Mouse (Mus musculus) kidney, postnatal 14 days (tissue): ENCODE results near the gene Rgs8.

Experiments
- DNase-seq: peaks from one replicate; pipeline ENCODE4 v3.0.0; 2022; ENCODE audit warnings: mixed read lengths

The Rgs8 gene

GRCm38 (mm10) chr1:153675591-153675990 is 22.8 kb downstream of the Rgs8 start:
- no peak for DNase-seq

DNA sequence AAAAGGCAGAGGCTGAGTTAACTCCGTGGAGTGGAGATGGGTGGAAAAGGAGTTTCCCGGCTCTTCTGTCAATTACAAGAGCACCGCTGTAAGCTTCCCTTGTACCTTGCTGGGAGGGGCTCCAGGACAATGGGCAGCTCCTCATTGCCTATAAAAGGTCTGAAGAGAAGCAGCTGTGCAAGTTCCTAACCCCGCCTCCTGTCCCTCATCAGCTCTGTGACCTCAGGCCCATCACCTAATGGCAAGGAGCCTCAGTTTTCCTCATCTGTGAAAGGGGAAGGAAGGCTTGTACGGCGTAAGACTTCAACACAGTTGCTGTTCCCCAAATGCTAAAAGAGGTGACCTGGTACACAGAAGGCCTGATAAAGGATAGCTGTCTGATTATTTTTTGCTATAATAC is 24.8 kb downstream of the Rgs8 start:
- DNase-seq: no peak

- peak; percentile 83 for DNase-seq
Measured at GRCm38 (mm10) chr1:153679147-153679546, 26.3 kb downstream of the Rgs8 start.

- DNase-seq: no peak
Measured at GRCm38 (mm10) chr1:153679653-153680052, 26.8 kb downstream of the Rgs8 start.

DNA sequence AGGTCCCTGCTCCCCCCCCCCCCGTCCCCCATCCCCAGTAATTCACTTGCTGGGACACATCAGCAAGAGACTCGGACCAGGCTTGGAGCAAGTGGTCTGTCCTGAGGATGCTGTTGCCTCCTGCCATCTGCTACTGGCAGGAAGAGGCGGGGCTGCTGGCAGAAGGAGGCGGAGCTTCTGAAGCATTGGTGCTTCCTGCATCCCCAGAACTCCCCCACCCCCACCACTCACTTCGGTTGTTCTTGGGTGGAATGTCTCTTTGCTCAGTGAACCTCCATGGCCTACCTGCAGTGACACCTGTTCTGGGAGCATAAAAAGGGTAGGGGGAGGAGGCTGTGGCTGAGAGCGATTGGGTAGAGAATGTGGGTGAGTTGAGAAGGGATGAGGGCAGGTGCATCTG is 27.5 kb downstream of the Rgs8 start:
- no peak for DNase-seq

DNA sequence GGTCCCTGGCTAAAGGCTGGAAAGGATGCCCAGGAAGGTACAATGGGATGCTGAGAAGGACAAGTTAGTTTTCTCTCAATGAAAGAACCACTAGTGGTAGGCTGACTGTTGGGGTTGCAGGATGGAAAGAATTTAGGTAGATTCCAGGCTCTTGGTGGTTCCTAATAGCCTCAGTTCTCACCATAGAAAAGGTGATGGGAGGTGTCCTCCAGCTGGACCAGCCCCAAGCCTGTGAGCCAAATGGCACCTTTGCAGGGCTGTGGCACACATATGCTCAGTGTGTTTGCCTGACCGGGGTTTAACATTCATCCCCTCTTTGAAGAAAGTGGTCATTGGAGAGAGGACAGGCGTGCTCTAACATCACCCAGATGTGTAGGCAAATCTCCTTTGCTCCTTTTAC is 28.2 kb downstream of the Rgs8 start:
- DNase-seq: no peak

DNA sequence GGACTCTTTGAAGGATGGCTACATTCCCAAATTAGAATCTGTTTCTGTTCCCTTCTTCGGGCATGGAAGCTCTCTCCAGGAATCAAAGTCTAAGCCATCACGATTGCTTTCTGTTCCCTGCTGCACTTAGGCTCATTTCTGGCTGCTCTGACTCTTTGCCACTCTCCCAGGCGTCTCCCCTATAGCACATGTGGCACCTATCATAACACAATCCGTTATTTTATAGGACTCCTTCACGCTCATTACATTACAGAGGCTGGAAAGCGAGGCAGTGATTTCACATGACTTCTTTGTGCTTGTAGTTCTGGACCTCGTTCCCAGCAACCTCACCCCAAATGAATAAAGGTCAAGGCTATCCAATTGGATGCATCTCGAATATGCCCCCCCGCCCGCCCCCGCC is 30.4 kb downstream of the Rgs8 start:
- no peak for DNase-seq

- no peak for DNase-seq
Measured at GRCm38 (mm10) chr1:153685630-153686029, 32.8 kb downstream of the Rgs8 start.

DNA sequence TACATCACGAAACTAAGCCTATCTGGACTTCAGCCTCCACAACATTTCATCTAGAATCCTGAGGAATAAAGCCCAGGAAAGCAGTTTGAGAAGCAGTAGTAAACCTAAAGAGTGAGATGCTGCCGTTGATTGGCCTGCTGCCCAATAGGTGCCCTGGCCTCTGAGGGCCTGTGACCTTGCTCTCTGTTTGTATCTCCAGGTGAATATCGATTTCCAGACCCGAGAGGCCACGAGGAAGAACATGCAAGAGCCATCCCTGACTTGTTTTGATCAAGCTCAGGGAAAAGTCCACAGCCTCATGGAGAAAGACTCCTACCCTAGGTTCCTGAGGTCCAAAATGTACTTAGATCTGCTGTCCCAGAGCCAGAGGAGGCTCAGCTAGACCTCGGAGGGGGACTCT is 39.7 kb downstream of the Rgs8 start:
- no peak for DNase-seq

DNA sequence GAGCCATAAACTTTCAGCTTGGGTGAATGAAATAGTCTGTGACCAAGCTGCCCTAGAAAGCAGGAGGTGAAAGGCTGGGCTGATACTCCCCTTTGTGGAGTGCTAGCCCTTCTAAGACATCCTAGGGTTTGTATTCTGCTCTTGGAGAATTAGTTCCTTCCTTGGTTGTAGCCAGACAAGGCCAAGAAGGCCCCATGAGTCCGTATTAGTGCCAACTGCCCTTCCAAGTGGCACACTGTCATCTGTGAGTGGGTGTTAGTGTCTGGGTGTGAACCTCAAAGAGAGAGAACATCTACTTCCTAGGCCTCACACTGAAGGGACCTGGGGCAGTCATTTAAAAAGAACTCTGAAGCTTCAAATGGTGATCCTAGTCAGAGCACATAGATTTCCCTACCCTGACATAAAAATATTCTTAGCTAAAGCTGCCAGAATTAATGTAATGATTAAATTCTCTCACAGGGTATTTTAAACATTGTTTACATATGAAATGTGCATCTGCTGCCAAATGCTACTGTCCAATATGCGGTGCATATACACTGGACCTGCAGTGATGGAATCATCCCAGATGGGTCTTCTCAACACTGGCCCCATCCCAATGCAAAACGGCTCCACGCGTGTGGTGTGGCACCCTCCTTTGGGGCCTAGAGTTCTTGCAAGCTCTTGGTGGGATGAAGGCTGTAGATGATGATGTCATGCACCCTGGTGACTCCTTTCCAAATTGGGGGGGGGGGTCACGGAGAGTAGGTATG is 41.7 kb downstream of the Rgs8 start:
- no peak for DNase-seq

DNA sequence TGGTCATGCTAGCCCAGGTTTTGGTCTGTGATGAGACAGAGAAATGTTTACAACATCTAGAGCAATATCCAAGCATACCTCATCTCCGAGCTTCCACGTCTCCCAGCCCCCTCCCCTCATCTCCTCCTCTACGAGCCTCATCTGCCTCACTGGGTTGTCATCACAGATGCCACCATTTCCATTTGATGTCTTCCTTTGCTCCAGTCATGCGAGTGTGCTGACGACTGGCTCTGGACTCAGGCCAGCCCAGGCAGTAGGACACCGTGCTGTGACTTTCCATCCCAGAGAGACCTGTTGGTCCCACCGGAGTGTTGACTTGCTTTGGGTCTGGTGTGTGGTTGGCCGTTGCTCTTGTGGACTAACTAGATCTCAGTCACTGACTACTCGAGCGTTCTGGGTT is 42.6 kb downstream of the Rgs8 start:
- no peak for DNase-seq

- no peak for DNase-seq
Measured at GRCm38 (mm10) chr1:153696093-153696492, 43.3 kb downstream of the Rgs8 start.

DNA sequence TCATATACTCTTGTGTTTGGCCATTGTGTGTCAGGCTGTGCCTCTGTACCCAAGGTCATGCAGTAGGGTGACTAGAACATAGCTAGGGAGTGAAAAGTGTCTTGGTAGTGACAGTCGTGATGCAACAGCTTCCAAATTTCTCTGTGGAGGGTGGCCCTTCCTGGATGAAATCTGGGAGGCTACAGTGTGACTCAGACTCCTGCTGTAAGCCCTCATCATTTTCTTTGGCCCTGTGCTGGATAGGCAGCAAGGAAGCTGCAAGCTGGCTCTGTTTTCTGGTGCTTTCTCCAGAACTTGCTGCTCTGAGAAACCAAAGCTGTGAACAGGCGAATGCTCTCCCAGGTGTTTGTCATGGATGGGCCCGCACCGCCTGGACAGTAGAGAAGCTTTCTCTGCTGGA is 43.7 kb downstream of the Rgs8 start:
- DNase-seq: no peak

GRCm38 (mm10) chr1:153697581-153698251 is 44.9 kb downstream of the Rgs8 start:
- DNase-seq: no peak

DNA sequence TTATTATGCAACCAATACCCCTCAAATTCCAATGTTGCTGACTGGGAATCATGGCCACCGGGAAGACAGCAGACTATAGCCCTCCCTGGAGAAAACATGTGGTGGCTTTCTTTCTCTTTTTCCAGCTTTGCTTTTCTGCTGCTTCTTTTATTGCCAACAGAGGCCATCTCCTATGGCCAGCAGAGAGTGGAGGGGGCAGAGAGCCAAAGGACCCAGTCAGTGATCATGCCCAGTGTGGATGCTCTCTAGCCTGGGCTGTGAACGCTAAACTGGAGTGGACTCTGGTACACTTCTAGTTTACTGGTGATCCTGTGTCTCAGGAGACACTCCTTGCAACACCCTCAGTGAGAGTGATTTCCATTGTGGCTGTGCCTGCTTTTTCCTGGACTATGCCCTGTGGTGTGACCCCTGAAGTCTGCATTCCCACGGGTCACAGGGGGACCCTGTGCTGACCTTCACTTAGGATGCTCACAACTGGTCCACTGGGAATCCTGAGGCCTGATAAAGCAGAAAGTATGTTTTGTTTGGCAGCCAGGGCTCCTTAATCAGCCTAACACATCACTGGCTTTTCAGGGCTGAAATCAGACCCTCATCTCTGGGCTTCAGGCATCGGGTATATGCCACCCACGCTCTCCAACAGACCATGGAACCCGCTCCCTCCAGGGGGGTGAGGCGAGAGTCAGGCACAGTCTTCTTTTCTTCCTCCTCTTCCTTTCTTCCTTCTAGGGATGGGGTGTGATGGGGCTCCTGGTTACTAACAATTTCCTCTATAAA is 45.7 kb downstream of the Rgs8 start:
- DNase-seq: no peak

GRCm38 (mm10) chr1:153700448-153701063 is 47.7 kb downstream of the Rgs8 start:
- DNase-seq: no peak

DNA sequence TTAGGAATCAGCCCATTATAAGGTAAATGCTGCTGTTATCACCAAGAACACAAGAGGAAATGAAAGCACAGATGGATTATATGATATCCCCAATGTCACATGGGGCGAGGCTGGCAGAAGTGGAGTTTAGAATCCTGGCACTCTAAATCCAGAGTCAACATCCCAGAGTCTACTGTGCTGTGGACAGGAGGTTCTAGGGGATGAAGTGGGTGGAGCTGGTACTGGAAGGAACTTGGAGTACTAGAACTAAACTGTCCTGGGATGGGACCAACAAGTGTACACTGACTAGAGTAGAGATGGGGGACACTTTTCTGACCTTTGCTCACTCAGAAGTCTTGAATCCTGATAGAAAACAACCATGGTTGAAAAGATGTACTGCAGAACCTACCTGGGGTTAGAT is 48.6 kb downstream of the Rgs8 start:
- no peak for DNase-seq

DNA sequence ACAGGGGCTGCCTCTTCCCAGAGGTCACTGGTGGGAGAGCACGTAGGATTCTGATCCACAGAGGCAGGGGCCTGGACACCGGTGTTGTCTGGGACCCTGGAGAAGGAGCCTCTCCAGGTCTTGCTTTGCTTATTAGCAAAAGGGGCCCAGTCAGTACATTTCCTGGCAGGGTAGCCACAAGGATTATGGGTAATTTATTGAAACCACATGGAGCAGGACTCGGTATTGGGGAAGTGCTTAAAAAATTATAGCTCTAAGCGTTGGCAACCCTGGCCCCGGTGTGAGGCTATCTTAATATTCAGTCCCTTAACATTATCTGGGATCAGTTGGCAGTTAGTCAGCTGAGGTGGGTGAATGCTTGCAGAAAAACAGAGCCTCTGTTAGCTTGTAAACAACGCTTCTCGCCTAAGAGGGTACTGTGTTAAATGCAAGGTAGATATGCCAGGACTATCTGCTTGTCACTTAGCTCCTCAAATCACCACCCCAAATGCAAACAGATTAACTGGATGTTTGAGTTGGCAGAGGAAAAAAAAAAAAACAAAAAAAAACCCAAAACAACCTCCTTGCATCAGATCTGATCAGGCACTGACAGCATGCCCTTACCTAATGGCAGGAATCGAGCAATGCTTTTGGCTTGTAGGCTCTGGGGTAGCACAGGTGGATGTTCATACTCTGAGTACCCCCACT is 49.5 kb downstream of the Rgs8 start:
- no peak for DNase-seq

GRCm38 (mm10) chr1:153702853-153703410 is 50.1 kb downstream of the Rgs8 start:
- no peak for DNase-seq

- DNase-seq: no peak
Measured at GRCm38 (mm10) chr1:153703445-153703991, 50.7 kb downstream of the Rgs8 start.

DNA sequence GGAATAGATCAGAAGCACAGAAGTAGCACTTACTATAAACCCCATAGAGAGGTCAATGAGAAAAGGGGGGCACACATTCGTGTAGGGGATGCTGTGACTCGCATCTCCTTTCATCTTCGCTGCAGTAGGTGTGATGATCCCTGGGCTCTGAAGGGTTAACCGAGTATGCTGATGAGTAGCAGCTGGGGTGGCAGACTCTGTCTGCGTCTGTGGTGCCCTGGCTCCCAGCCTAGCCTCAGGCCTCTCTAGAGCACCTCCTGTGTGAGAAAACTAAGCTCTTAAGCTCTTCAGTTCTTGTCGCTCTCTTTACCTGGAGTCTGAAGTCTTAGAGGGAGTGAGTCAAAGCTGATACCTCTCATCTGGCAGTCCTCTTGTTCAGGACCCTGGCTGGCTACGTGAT is 51.3 kb downstream of the Rgs8 start:
- DNase-seq: no peak

DNA sequence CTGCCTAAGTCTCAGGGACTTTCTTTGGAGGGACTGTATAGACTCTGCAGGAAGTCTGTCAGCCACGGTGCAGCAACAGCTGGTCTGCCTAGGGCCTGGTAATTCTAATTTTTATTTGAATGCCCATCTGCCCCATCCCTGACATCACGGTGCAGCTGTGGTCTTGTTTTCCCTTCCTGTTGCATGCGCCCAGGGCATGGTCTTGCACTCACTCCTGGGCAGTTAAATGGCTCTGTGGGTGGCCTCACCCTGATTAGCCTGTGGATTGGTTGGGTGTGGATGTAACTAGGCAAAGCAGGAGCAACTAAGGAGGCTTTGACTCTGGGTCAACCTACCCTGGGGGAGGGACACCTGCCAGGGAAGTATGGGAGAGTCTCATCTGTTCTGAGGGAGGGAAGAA is 52.2 kb downstream of the Rgs8 start:
- no peak for DNase-seq
